In genomic region chr5:77387414-77387704, GRCm38 (mm10) we compare ENCODE assay signal across 22 mouse cellular contexts. TPM values are rescaled to one million over a fixed set of nuclear protein-coding genes. Genes with fewer than 3 reads are reported as not detected.
DNase-seq lines count a peak whose midpoint lies in the region; ATAC-seq and TF ChIP-seq lines count a peak whose summit lies in the region.
"Had no signal": no experiment of that assay in that cellular context is flagged by ENCODE, and none has a peak within 500 bp of the region (broad histone marks: within the 10 kb centered on the region; RNA-seq: fewer than 3 reads in every experiment).

No protein-coding gene starts in this region.

- no peak for TF ChIP-seq EP300 in liver, postnatal 0 days (IDR thresholded peaks at IDR 0.05; ENCODE audit: low read depth)

- 14% methylated on average over 8 of the region's 8 CpGs for WGBS in kidney, adult 2 months
- WGBS in liver, postnatal 0 days (ENCODE audit: insufficient replicate concordance), result 72% methylated on average over 8 of the region's 8 CpGs
- 54% methylated on average over 8 of the region's 8 CpGs for WGBS in stomach, embryonic 15.5 days

- no peak overlapping the region for H3K4me2 ChIP-seq in liver, postnatal 0 days (ENCODE audit: low read depth, low read length)
- no peak overlapping the region for H3K4me2 ChIP-seq in stomach, embryonic 15.5 days
- H3K4me2 ChIP-seq: embryonic facial prominence, embryonic 12.5 days; heart, embryonic 15.5 days; liver, embryonic 11.5 days; lung, embryonic 14.5 days; midbrain, embryonic 12.5 days; neural tube, embryonic 12.5 days had no signal

- H3K36me3 ChIP-seq in kidney, adult 2 months (ENCODE audit: control insufficient read depth, insufficient read depth, low read length), result no peaks in the 10 kb centered on the region
- no peaks in the 10 kb centered on the region for H3K36me3 ChIP-seq in liver, postnatal 0 days (replicated peaks; ENCODE audit: insufficient read depth, low read length)
- H3K36me3 ChIP-seq in stomach, embryonic 15.5 days, result no peaks in the 10 kb centered on the region
- H3K36me3 ChIP-seq: embryonic facial prominence, embryonic 12.5 days; heart, embryonic 15.5 days; midbrain, embryonic 12.5 days; neural tube, embryonic 12.5 days had no signal

- no peak for ATAC-seq in liver, postnatal 0 days
- no peak for ATAC-seq in stomach, embryonic 15.5 days (ENCODE audit: insufficient read depth, low FRiP score, low read depth)
- ATAC-seq: forebrain, embryonic 14.5 days; inflammation-experienced regulatory T-cells, adult 6 months had no signal

- peak; percentile 35 to 40 for DNase-seq in adrenal gland, postnatal 36 days
- DNase-seq in adrenal gland, postnatal 10 days, result no peak
- DNase-seq in kidney, adult 2 months, result no peak
- no peak for DNase-seq in kidney, adult 18-20 months
- no peak for DNase-seq in liver, postnatal 0 days
- DNase-seq in liver, result no peak
- DNase-seq in frontal cortex, postnatal 25 days (ENCODE audit: low spot score in 2 of 2), result no peak
- DNase-seq: adrenal gland, adult 8-10 months; cerebellum, adult 11 months; cerebellum, postnatal 10 days; left cerebral cortex, postnatal 4 days; lung, embryonic 14.5 days; thymus, adult 2 months had no signal

- no peaks in the 10 kb centered on the region for H3K27me3 ChIP-seq in kidney, adult 2 months (replicated peaks; ENCODE audit: control insufficient read depth, insufficient read depth, low read length)
- H3K27me3 ChIP-seq in liver, postnatal 0 days (ENCODE audit: insufficient read depth, low read length), result no peaks in the 10 kb centered on the region
- no peaks in the 10 kb centered on the region for H3K27me3 ChIP-seq in stomach, embryonic 15.5 days (replicated peaks)
- H3K27me3 ChIP-seq: embryonic facial prominence, embryonic 12.5 days; heart, embryonic 15.5 days; neural tube, embryonic 12.5 days had no signal

- no peak overlapping the region for H3K9ac ChIP-seq in liver, postnatal 0 days (replicated peaks)
- H3K9ac ChIP-seq in stomach, embryonic 15.5 days, result no peak overlapping the region
- H3K9ac ChIP-seq: embryonic facial prominence, embryonic 12.5 days; heart, embryonic 15.5 days; lung, embryonic 14.5 days; midbrain, embryonic 12.5 days; neural tube, embryonic 12.5 days had no signal

- H3K4me3 ChIP-seq in kidney, adult 2 months (ENCODE audit: insufficient read depth, low read depth, low read length), result no peak overlapping the region
- no peak overlapping the region for H3K4me3 ChIP-seq in liver, postnatal 0 days (ENCODE audit: low read depth, low read length)
- no peak overlapping the region for H3K4me3 ChIP-seq in stomach, embryonic 15.5 days (replicated peaks)
- H3K4me3 ChIP-seq: embryonic facial prominence, embryonic 12.5 days; heart, embryonic 15.5 days; layer of hippocampus, adult 2 months; midbrain, embryonic 12.5 days; neural tube, embryonic 12.5 days had no signal

- peak overlapping the region; percentile 95 for H3K27ac ChIP-seq in kidney, adult 2 months (ENCODE audit: insufficient read depth, low read depth, low read length)
- peak overlapping the region; percentile 22; the same call in 1 of the 2 replicates for H3K27ac ChIP-seq in liver, postnatal 0 days (ENCODE audit: low read depth)
- peak overlapping the region; percentile 31; the same call in 1 of the 2 replicates for H3K27ac ChIP-seq in stomach, embryonic 15.5 days
- H3K27ac ChIP-seq: embryonic facial prominence, embryonic 12.5 days; heart, embryonic 15.5 days; layer of hippocampus, adult 2 months; midbrain, embryonic 12.5 days; neural tube, embryonic 12.5 days had no signal

- no peak for TF ChIP-seq CTCF in kidney, adult 2 months (conservative IDR thresholded peaks at IDR 0.05; ENCODE audit: insufficient read depth, insufficient read length, low read depth, low read length)
- TF ChIP-seq CTCF in liver, postnatal 0 days (IDR thresholded peaks at IDR 0.05; ENCODE audit: low read depth), result no peak

- H3K9me3 ChIP-seq in liver, postnatal 0 days (ENCODE audit: low read length), result no peaks in the 10 kb centered on the region
- no peaks in the 10 kb centered on the region for H3K9me3 ChIP-seq in stomach, embryonic 15.5 days
- H3K9me3 ChIP-seq: embryonic facial prominence, embryonic 12.5 days; heart, embryonic 15.5 days; midbrain, embryonic 12.5 days; neural tube, embryonic 12.5 days had no signal

- TF ChIP-seq POLR2A in kidney, adult 2 months (IDR thresholded peaks at IDR 0.05; ENCODE audit: low read depth, low read length), result no peak

- peaks cover 61% of the 10 kb centered on the region for H3K4me1 ChIP-seq in kidney, adult 2 months (ENCODE audit: control insufficient read depth, insufficient read depth, low read length)
- peaks cover 19% of the 10 kb centered on the region for H3K4me1 ChIP-seq in liver, postnatal 0 days (ENCODE audit: insufficient read depth)
- peaks cover 3% of the 10 kb centered on the region; the same call in 1 of the 2 replicates for H3K4me1 ChIP-seq in stomach, embryonic 15.5 days
- H3K4me1 ChIP-seq: embryonic facial prominence, embryonic 12.5 days; midbrain, embryonic 12.5 days; neural tube, embryonic 12.5 days had no signal

RNA-seq across cellular contexts. Expression of gene Igfbp7, which starts 20.5 kb away (rescaled TPM):
- total RNA-seq in adrenal gland, postnatal 36 days (2021), result 100 to 1,000 TPM; 862 to 986 TPM
- total RNA-seq in adrenal gland, postnatal 10 days (2021), result 100 to 1,000 TPM; 664 to 746 TPM
- 4,855 and 6,899 TPM in 2 replicates for polyA plus RNA-seq in kidney, adult 2 months (2012; rRNA removed)
- polyA plus RNA-seq in liver, postnatal 0 days (2015; fragmentation: Nextera tagmentation; extraction: Ambion mirVana), result 89.6 and 97.3 TPM in 2 replicates
- polyA plus RNA-seq in stomach, embryonic 15.5 days (2015; fragmentation: Nextera tagmentation; extraction: Ambion mirVana), result 146 and 174 TPM in 2 replicates

Comparison
In these comparisons a context has a peak if more than half of its experiments do, and no peak if none do; other contexts are left out.
1. DNase-seq: peak in adrenal gland, postnatal 36 days (2 of 2); none in adrenal gland, postnatal 10 days (single experiment), kidney, adult 2 months (single experiment), kidney, adult 18-20 months (single experiment), liver, postnatal 0 days (single experiment), liver (single experiment) and frontal cortex, postnatal 25 days (0 of 2).
2. H3K27ac ChIP-seq: peak in every context shown above with its lines; median percentile 95 in kidney, adult 2 months; 31 in stomach, embryonic 15.5 days; 22 in liver, postnatal 0 days.
3. RNA of gene Igfbp7, which starts 20.5 kb away (polyA plus RNA-seq): 4,855 to 6,899 TPM in kidney, adult 2 months; 146 to 174 TPM in stomach, embryonic 15.5 days and 89.6 to 97.3 TPM in liver, postnatal 0 days; every median in the first group is over 10 times any median in the second.